Mouse (Mus musculus): ENCODE results near the gene Hfe2. TPM values are rescaled to one million over a fixed set of nuclear protein-coding genes. Genes with fewer than 3 reads are reported as not detected.

Gene Hfe2
- polyA plus RNA-seq, 1 experiment from 2014 or later = 0.10 TPM

GRCm38 (mm10) chr3:96570643-96571042, 45.7 kb downstream of the Hfe2 start:
- H3K4me2 ChIP-seq (replicated peaks; ENCODE audit: low read depth) = no peak overlapping the region
- TF ChIP-seq CTCF (IDR thresholded peaks at IDR 0.05; ENCODE audit: low read depth) (no peak), EP300 (optimal IDR thresholded peaks at IDR 0.05) (no peak)
- ATAC-seq (ENCODE audit: low FRiP score, low TSS enrichment) (no peak), DNase-seq (ENCODE audit: low spot score) (no peak)
- H3K9ac ChIP-seq (ENCODE audit: low read length) = no peak overlapping the region
- no peaks in the 10 kb centered on the region for H3K27me3 ChIP-seq (ENCODE audit: control insufficient read depth, insufficient read depth, low read length)
- peak overlapping the region; percentile 71 for H3K27ac ChIP-seq (replicated peaks)
- 55% methylated on average over 7 of the region's 7 CpGs for WGBS
- H3K36me3 ChIP-seq (ENCODE audit: control insufficient read depth, insufficient read depth, low read length) = no peaks in the 10 kb centered on the region
- no peak overlapping the region for H3K4me3 ChIP-seq (ENCODE audit: low read depth, low read length)
- peaks cover 9% of the 10 kb centered on the region for H3K4me1 ChIP-seq (replicated peaks; ENCODE audit: control insufficient read depth, insufficient read depth)
- no peaks in the 10 kb centered on the region for H3K9me3 ChIP-seq (ENCODE audit: control insufficient read depth, low read length)

- no peaks in the 10 kb centered on the region for H3K9me3 ChIP-seq (ENCODE audit: control insufficient read depth, low read length)
- 0 out of 2 replicates have a peak overlapping the region, but pooled peaks have one; percentile 8 for H3K27ac ChIP-seq (replicated peaks)
- no peaks in the 10 kb centered on the region for H3K36me3 ChIP-seq (ENCODE audit: control insufficient read depth, insufficient read depth, low read length)
- TF ChIP-seq EP300 (optimal IDR thresholded peaks at IDR 0.05) (no peak), CTCF (IDR thresholded peaks at IDR 0.05; ENCODE audit: low read depth) (no peak)
- DNase-seq (ENCODE audit: low spot score) = no peak
- H3K9ac ChIP-seq (ENCODE audit: low read length) = no peak overlapping the region
- WGBS = 69% methylated on average over 2 of the region's 2 CpGs
- H3K4me3 ChIP-seq (ENCODE audit: low read depth, low read length) = no peak overlapping the region
- peaks cover 13% of the 10 kb centered on the region for H3K4me1 ChIP-seq (replicated peaks; ENCODE audit: control insufficient read depth, insufficient read depth)
- no peak for ATAC-seq (ENCODE audit: low FRiP score, low TSS enrichment)
- H3K27me3 ChIP-seq (ENCODE audit: control insufficient read depth, insufficient read depth, low read length) = no peaks in the 10 kb centered on the region
- no peak overlapping the region for H3K4me2 ChIP-seq (replicated peaks; ENCODE audit: low read depth)
These were observed 46.4 kb downstream of the Hfe2 start for GRCm38 (mm10) chr3:96571336-96571735.

GRCm38 (mm10) chr3:96571896-96572698, 47.1 kb downstream of the Hfe2 start:
- DNase-seq (ENCODE audit: low spot score) = peak; percentile 70
- Histone ChIP-seq H3K9ac (ENCODE audit: low read length) (no peak overlapping the region), H3K36me3 (ENCODE audit: control insufficient read depth, insufficient read depth, low read length) (no peaks in the 10 kb centered on the region), H3K9me3 (ENCODE audit: control insufficient read depth, low read length) (no peaks in the 10 kb centered on the region), H3K27ac (replicated peaks) (peak overlapping the region; percentile 67), H3K4me2 (replicated peaks; ENCODE audit: low read depth) (no peak overlapping the region), H3K4me1 (replicated peaks; ENCODE audit: control insufficient read depth, insufficient read depth) (peaks cover 16% of the 10 kb centered on the region), H3K4me3 (ENCODE audit: low read depth, low read length) (no peak overlapping the region), H3K27me3 (ENCODE audit: control insufficient read depth, insufficient read depth, low read length) (no peaks in the 10 kb centered on the region)
- ATAC-seq (ENCODE audit: low FRiP score, low TSS enrichment) = 0 out of 2 replicates have a peak, but pooled peaks have one; percentile 3
- 70% methylated on average over 16 of the region's 16 CpGs for WGBS
- no peak for TF ChIP-seq CTCF (IDR thresholded peaks at IDR 0.05; ENCODE audit: low read depth)
- no peak for TF ChIP-seq EP300 (optimal IDR thresholded peaks at IDR 0.05)

GRCm38 (mm10) chr3:96573611-96574511, 48.9 kb downstream of the Hfe2 start:
- H3K4me3 ChIP-seq (ENCODE audit: low read depth, low read length) = no peak overlapping the region
- ATAC-seq (ENCODE audit: low FRiP score, low TSS enrichment) = no peak
- no peak overlapping the region for H3K4me2 ChIP-seq (replicated peaks; ENCODE audit: low read depth)
- 69% methylated on average over 18 of the region's 19 CpGs for WGBS
- TF ChIP-seq CTCF (IDR thresholded peaks at IDR 0.05; ENCODE audit: low read depth) = no peak
- no peak for TF ChIP-seq EP300 (optimal IDR thresholded peaks at IDR 0.05)
- peak; percentile 20 for DNase-seq (ENCODE audit: low spot score)
- H3K4me1 ChIP-seq (replicated peaks; ENCODE audit: control insufficient read depth, insufficient read depth) = peaks cover 22% of the 10 kb centered on the region
- H3K9ac ChIP-seq (ENCODE audit: low read length) = no peak overlapping the region
- no peaks in the 10 kb centered on the region for H3K9me3 ChIP-seq (ENCODE audit: control insufficient read depth, low read length)
- H3K27ac ChIP-seq (replicated peaks) = peak overlapping the region; percentile 78
- no peaks in the 10 kb centered on the region for H3K27me3 ChIP-seq (ENCODE audit: control insufficient read depth, insufficient read depth, low read length)
- H3K36me3 ChIP-seq (ENCODE audit: control insufficient read depth, insufficient read depth, low read length) = no peaks in the 10 kb centered on the region

GRCm38 (mm10) chr3:96575272-96575984, 50.5 kb downstream of the Hfe2 start:
- no peak overlapping the region for H3K4me3 ChIP-seq (ENCODE audit: low read depth, low read length)
- 0 out of 2 replicates have a peak overlapping the region, but pooled peaks have one; percentile 61 for H3K9ac ChIP-seq (ENCODE audit: low read length)
- 73% methylated on average over 7 of the region's 8 CpGs for WGBS
- peak overlapping the region; percentile 47 for H3K4me2 ChIP-seq (replicated peaks; ENCODE audit: low read depth)
- peak; percentile 38 for ATAC-seq (ENCODE audit: low FRiP score, low TSS enrichment)
- no peak for TF ChIP-seq CTCF (IDR thresholded peaks at IDR 0.05; ENCODE audit: low read depth)
- no peak for TF ChIP-seq EP300 (optimal IDR thresholded peaks at IDR 0.05)
- no peaks in the 10 kb centered on the region for H3K9me3 ChIP-seq (ENCODE audit: control insufficient read depth, low read length)
- peak overlapping the region; percentile 99 for H3K27ac ChIP-seq (replicated peaks)
- H3K36me3 ChIP-seq (ENCODE audit: control insufficient read depth, insufficient read depth, low read length) = no peaks in the 10 kb centered on the region
- peak; percentile 64 for DNase-seq (ENCODE audit: low spot score)
- H3K27me3 ChIP-seq (ENCODE audit: control insufficient read depth, insufficient read depth, low read length) = no peaks in the 10 kb centered on the region
- peaks cover 22% of the 10 kb centered on the region for H3K4me1 ChIP-seq (replicated peaks; ENCODE audit: control insufficient read depth, insufficient read depth)
